Mouse (Mus musculus) T-cell, adult 66 days (primary cell): ENCODE results near the gene Map9. TPM values are rescaled to one million over a fixed set of nuclear protein-coding genes. Genes with fewer than 3 reads are reported as not detected.

Experiments used
- total RNA-seq, 2 experiments: library from RNA; stranded (reverse); gene quantifications; 3 replicates in 1 of 2; 4 replicates in 1 of 2; pipeline ENCODE4 v1.2.4; 2023

The Map9 gene
- total RNA-seq, result 1 to 10 TPM in 1 of 2 experiments, under 1 TPM in 1; 0.73 to 1.2 TPM

DNA sequence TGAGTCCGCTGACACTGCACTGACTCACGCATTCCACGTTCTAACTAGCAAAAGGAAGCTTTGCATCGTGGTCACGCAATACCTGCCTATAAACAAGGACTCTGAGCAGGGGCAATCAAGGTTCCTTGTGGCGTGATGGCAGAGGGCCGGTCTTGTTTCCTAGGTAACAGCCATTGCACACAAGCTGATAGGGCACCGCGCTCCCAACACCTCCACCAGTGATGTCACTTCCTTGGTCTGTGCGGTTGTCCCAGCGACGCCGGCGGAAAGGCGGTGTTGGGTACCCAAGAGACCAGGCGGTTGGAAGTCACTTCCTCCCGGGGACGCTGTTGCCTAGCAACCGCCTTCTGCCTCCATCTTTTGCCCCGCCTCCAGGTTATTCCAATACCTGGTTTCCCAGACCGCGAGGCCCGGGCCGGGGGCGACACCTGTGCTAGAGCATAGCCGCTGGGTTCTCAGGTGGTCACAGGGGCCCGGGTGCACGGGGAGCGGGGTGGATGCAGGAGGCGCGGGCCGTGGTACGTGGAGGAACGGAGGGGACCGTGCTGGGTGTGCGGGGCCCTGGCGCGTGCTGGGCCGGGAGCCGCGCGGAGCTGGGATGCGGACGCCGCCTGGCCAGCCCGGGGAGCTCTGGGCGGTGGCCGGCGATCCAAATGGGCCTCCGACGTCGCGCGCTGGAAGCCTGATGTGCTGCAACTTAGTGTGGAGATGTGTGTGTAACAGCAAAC is at the start of gene Map9:
Map9 (plus strand) TSS at position 248 of the 728 bp plus-strand sequence.

Other genes starting within 250 kb of the Map9 start
- gene Gucy1a1, start 212.3 kb upstream of the Map9 start, total RNA-seq, result 1 to 10 TPM; 3.1 to 3.2 TPM
- gene Npy2r, start 190.0 kb downstream of the Map9 start, total RNA-seq, result not detected